Mouse (Mus musculus): ENCODE data around the gene Gm7358.
"Not testable (repeated sequence)": the region's sequence is repeated elsewhere in the genome, so short reads cannot be mapped to it uniquely, and the experiment has no call there.

Gm7358 gene

DNA sequence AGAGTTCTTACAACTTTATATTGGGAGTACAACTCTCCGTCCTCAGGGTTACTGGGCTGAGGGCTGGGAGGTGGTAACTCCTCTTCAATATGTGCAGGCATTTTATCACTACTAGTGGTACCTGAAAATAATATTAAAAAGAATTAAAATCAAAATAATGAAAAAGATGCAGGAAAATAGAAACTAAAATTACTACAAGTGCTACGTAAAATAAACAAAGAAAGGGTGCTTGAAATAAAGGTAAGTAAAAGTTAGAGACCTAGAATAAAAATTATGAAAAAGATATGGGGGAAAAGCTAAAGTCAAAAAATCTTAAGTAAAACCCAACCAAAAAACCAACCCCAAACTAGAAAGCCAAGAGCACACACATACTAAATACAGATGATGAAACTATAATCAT, at the start of gene Gm7358:
Gene Gm7358 (minus strand): TSS at position 101 of the 400 bp plus-strand sequence.
- DNase-seq: not testable (repeated sequence)

DNA sequence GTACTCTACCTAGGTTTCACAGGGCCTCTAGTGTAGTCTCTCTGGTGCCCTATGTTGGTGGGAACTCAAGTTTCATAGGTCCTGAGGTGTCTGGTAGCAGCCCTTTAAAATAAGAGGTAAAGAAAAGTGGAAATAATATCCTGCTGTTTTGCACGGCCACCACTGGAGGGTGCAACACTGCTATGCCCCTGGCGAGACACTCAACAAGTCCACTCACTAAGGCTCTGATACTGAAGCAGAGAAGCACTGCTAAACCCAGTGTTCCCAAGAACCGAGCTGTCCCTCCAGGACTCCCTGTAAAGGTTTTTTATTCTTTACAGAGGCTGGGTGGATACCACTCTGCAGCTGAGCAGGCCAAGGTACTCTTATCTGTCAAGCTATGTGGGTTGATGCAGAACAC, 43.7 kb upstream of the Gm7358 start:
- not testable (repeated sequence) for DNase-seq

- DNase-seq: not testable (repeated sequence)
Observed at GRCm38 (mm10) chr17:14101446-14101980, 42.2 kb upstream of the Gm7358 start.

DNA sequence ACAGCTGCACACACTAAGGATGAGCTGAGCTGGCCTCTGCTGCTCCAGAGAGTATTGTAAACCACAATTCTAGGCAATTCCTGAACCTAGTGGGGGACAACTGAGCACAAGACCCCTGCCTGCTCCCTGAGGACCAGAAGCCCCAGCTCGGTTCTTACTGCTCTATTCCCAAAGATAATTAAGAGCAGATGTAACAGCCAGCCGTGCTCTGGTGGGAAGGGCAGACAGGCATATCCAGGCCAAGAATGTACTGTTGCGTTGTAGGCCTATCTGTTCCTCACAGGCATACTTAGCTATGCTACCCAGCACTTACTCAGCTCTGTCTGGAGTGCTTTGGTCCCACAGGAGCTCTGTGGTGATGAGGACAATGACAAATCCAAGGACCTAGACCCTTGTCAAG, 40.6 kb upstream of the Gm7358 start:
- DNase-seq: not testable (repeated sequence)

GRCm38 (mm10) chr17:14094165-14094564, 34.8 kb upstream of the Gm7358 start:
- DNase-seq: not testable (repeated sequence)

DNA sequence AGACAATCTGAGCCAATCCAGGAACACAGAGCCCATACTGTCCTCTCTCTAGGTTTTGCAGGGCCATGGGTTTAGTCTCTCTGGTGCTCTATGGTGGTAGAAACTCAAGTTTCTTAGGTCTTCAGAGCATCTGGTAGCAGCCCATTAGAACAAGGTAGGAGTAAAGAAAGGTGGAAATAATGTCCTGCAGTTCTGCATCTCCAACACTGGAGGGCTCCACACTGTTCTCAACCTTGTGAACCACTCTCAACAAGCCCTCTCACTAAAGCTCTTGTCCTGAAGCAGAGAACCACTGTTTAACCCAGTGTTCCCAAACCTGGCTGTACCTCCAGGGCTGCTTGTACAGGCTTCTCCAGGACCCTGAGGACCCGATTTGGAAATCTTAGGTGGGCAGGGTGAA, 27.3 kb upstream of the Gm7358 start:
- not testable (repeated sequence) for DNase-seq

- not testable (repeated sequence) for DNase-seq
Observed at GRCm38 (mm10) chr17:14041880-14042279, 17.5 kb downstream of the Gm7358 start.

- not testable (repeated sequence) for DNase-seq
Observed at GRCm38 (mm10) chr17:14037012-14037411, 22.3 kb downstream of the Gm7358 start.

DNA sequence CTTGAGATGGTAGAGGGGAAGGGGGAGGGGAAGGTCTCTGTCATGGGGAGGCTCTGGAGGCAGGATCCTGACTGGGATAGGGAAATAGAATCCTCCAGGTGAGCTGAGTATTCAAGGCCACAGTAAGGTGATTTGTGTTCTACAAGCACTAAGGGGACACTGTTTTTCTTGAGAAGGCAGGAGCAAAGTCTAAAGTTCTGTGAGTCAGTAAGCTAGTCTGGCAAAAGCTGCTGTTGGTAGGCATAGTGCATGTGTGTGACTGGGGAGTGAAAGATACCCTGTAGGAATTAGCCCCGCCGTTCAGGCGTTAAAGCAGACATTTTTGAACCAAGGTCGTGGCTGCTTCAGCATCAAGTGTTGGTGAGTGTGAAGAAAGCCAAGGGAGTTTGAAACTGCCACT, 23.2 kb downstream of the Gm7358 start:
- not testable (repeated sequence) for DNase-seq

Measured in B cell, adult 2 months (primary cell).